Mouse (Mus musculus) lung, postnatal 0 days (tissue): ENCODE data around the gene Iqgap2.

Experiments used
- CTCF ChIP-seq: IDR thresholded peaks from 2 replicates; pipeline ENCODE4 v1.5.1; 2016; ENCODE audit warnings: antibody characterized with exemption, mild to moderate bottlenecking
- EP300 ChIP-seq: IDR thresholded peaks from 2 replicates; pipeline ENCODE4 v1.6.1; 2016; ENCODE audit warnings: antibody characterized with exemption, mild to moderate bottlenecking, control low read depth

DNA sequence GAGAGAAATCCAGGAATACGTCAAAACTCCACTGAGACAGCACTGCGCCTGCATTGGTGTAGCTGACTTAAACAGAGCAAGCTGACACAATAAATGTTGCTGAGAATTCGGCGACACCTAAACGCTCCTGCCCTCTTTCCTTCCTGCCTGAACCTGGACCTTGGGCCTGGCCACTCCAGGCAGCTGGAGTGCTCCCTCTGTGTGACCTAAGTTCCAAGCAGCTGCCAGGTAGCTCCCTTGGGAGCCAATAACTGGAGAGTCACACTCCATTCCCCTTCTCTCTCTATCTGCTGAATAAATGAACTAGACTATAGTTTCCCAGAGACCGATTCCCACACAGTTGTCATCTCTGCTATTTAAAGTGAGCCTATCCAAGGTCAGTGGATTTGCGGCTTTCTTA, 111.7 kb downstream of the Iqgap2 start:
- TF ChIP-seq CTCF (no peak), EP300 (no peak)
